Mouse (Mus musculus): ENCODE results near the gene Flt3. TPM values are rescaled to one million over a fixed set of nuclear protein-coding genes. Genes with fewer than 3 reads are reported as not detected.
A peak's percentile ranks its signal among the peaks of the same experiment; 100 is the strongest.

Gene Flt3
- polyA plus RNA-seq, 1 experiment from 2014 or later, result 0.21 TPM

- 75% methylated on average over 5 of the region's 5 CpGs for WGBS
Measured at GRCm38 (mm10) chr5:147406135-147406534, 5.8 kb upstream of the Flt3 start.

GRCm38 (mm10) chr5:147402505-147402904 lies 2.2 kb upstream of the Flt3 start:
- Histone ChIP-seq H3K4me1 (peaks cover 7% of the 10 kb centered on the region), H3K9ac (no peak overlapping the region)

More at GRCm38 (mm10) chr5:147406135-147406534, 5.8 kb upstream of the Flt3 start:
- H3K4me1 ChIP-seq, result no peaks in the 10 kb centered on the region
- H3K36me3 ChIP-seq, result no peaks in the 10 kb centered on the region
- no peaks in the 10 kb centered on the region for H3K9me3 ChIP-seq
- H3K27me3 ChIP-seq, result peaks cover 14% of the 10 kb centered on the region
- H3K4me3 ChIP-seq, result no peak overlapping the region
- no peak overlapping the region for H3K4me2 ChIP-seq
- no peak overlapping the region for H3K27ac ChIP-seq
- ATAC-seq (ENCODE audit: borderline replicate concordance, extremely low read depth, low FRiP score, low TSS enrichment), result no peak
- no peak overlapping the region for H3K9ac ChIP-seq

GRCm38 (mm10) chr5:147401024-147401423 lies 735 bp upstream of the Flt3 start:
- H3K4me2 ChIP-seq, result no peak overlapping the region
- peaks cover 7% of the 10 kb centered on the region for H3K4me1 ChIP-seq
- H3K36me3 ChIP-seq, result no peaks in the 10 kb centered on the region
- no peaks in the 10 kb centered on the region for H3K9me3 ChIP-seq
- H3K9ac ChIP-seq, result no peak overlapping the region
- H3K4me3 ChIP-seq, result no peak overlapping the region
- ATAC-seq (ENCODE audit: borderline replicate concordance, extremely low read depth, low FRiP score, low TSS enrichment), result no peak
- no peak overlapping the region for H3K27ac ChIP-seq
- WGBS, result 15% methylated on average over 11 of the region's 11 CpGs
- peaks cover 52% of the 10 kb centered on the region for H3K27me3 ChIP-seq

More at GRCm38 (mm10) chr5:147402505-147402904, 2.2 kb upstream of the Flt3 start:
- Histone ChIP-seq H3K36me3 (no peaks in the 10 kb centered on the region), H3K4me2 (no peak overlapping the region), H3K4me3 (no peak overlapping the region), H3K9me3 (no peaks in the 10 kb centered on the region), H3K27me3 (peaks cover 50% of the 10 kb centered on the region), H3K27ac (no peak overlapping the region)
- WGBS, result 18% methylated on average over 5 of the region's 5 CpGs
- ATAC-seq (ENCODE audit: borderline replicate concordance, extremely low read depth, low FRiP score, low TSS enrichment), result no peak

- Histone ChIP-seq H3K4me3 (peak overlapping the region; percentile 33), H3K9me3 (no peaks in the 10 kb centered on the region), H3K4me2 (peak overlapping the region; percentile 64), H3K27ac (no peak overlapping the region), H3K4me1 (peaks cover 7% of the 10 kb centered on the region), H3K9ac (no peak overlapping the region), H3K27me3 (peaks cover 52% of the 10 kb centered on the region), H3K36me3 (no peaks in the 10 kb centered on the region)
- ATAC-seq (ENCODE audit: borderline replicate concordance, extremely low read depth, low FRiP score, low TSS enrichment), result no peak
- whole genome bisulfite sequencing, result 2% methylated on average over 17 of the region's 17 CpGs
Measured at GRCm38 (mm10) chr5:147400505-147400979, 253 bp upstream of the Flt3 start.

- Histone ChIP-seq H3K4me2 (no peak overlapping the region), H3K9me3 (no peaks in the 10 kb centered on the region), H3K9ac (no peak overlapping the region), H3K27me3 (peaks cover 27% of the 10 kb centered on the region), H3K27ac (no peak overlapping the region), H3K36me3 (no peaks in the 10 kb centered on the region), H3K4me3 (no peak overlapping the region), H3K4me1 (peaks cover 3% of the 10 kb centered on the region)
- WGBS, result 19% methylated on average over 1 of the region's 1 CpGs
- ATAC-seq (ENCODE audit: borderline replicate concordance, extremely low read depth, low FRiP score, low TSS enrichment), result no peak
Measured at GRCm38 (mm10) chr5:147395050-147395449, 5.2 kb downstream of the Flt3 start.

GRCm38 (mm10) chr5:147392667-147393213 lies 7.5 kb downstream of the Flt3 start:
- H3K4me3 ChIP-seq, result no peak overlapping the region
- no peak overlapping the region for H3K9ac ChIP-seq
- H3K4me1 ChIP-seq, result no peaks in the 10 kb centered on the region
- H3K9me3 ChIP-seq, result no peaks in the 10 kb centered on the region
- ATAC-seq (ENCODE audit: borderline replicate concordance, extremely low read depth, low FRiP score, low TSS enrichment), result no peak
- H3K27me3 ChIP-seq, result peaks cover 4% of the 10 kb centered on the region; the same call in 1 of the 2 replicates
- no peak overlapping the region for H3K27ac ChIP-seq
- 68% methylated on average over 12 of the region's 12 CpGs for WGBS
- H3K4me2 ChIP-seq, result no peak overlapping the region
- no peaks in the 10 kb centered on the region for H3K36me3 ChIP-seq

- H3K9ac ChIP-seq, result no peak overlapping the region
- WGBS, result 46% methylated on average over 2 of the region's 2 CpGs
- H3K27me3 ChIP-seq, result no peaks in the 10 kb centered on the region
- no peaks in the 10 kb centered on the region for H3K36me3 ChIP-seq
- no peak overlapping the region for H3K27ac ChIP-seq
- H3K4me2 ChIP-seq, result no peak overlapping the region
- H3K4me1 ChIP-seq, result no peaks in the 10 kb centered on the region
- ATAC-seq (ENCODE audit: borderline replicate concordance, extremely low read depth, low FRiP score, low TSS enrichment), result no peak
- H3K4me3 ChIP-seq, result no peak overlapping the region
- no peaks in the 10 kb centered on the region for H3K9me3 ChIP-seq
Measured at GRCm38 (mm10) chr5:147390772-147391171, 9.5 kb downstream of the Flt3 start.

- Histone ChIP-seq H3K9me3 (no peaks in the 10 kb centered on the region), H3K4me1 (no peaks in the 10 kb centered on the region), H3K4me3 (no peak overlapping the region), H3K36me3 (no peaks in the 10 kb centered on the region), H3K27me3 (no peaks in the 10 kb centered on the region), H3K4me2 (no peak overlapping the region), H3K27ac (no peak overlapping the region), H3K9ac (no peak overlapping the region)
- ATAC-seq (ENCODE audit: borderline replicate concordance, extremely low read depth, low FRiP score, low TSS enrichment), result no peak
- WGBS, result 80% methylated on average over 5 of the region's 5 CpGs
Measured at GRCm38 (mm10) chr5:147389052-147389451, 11.2 kb downstream of the Flt3 start.

- Histone ChIP-seq H3K36me3 (no peaks in the 10 kb centered on the region), H3K4me2 (no peak overlapping the region), H3K27ac (no peak overlapping the region), H3K4me3 (no peak overlapping the region), H3K27me3 (no peaks in the 10 kb centered on the region), H3K9me3 (no peaks in the 10 kb centered on the region), H3K4me1 (no peaks in the 10 kb centered on the region), H3K9ac (no peak overlapping the region)
- WGBS, result 69% methylated on average over 9 of the region's 9 CpGs
- no peak for ATAC-seq (ENCODE audit: borderline replicate concordance, extremely low read depth, low FRiP score, low TSS enrichment)
Measured at GRCm38 (mm10) chr5:147388376-147389008, 11.8 kb downstream of the Flt3 start.

DNA sequence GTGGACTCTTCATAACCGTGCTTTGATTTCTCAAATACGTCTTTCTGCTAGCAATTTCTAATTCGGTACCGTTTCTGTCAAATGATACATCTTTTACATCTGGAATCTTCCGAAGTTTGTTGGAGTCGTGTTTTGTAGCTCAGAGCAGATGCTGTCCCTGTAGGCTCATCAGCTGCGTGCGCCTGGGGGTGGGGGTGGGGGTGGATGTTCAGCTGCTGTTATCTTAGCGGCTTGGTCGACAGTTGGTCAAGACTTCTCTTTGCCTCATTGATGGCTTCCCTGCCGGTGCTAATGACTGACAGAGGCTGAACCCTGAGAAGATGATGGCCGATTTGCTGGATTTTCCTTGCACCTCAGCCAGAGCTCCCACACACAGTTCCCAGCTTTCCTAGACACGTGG lies 13.4 kb downstream of the Flt3 start:
- 71% methylated on average over 13 of the region's 13 CpGs for WGBS
- no peaks in the 10 kb centered on the region for H3K4me1 ChIP-seq
- H3K9me3 ChIP-seq, result no peaks in the 10 kb centered on the region
- H3K27me3 ChIP-seq, result no peaks in the 10 kb centered on the region
- no peak overlapping the region for H3K4me3 ChIP-seq
- no peaks in the 10 kb centered on the region for H3K36me3 ChIP-seq
- H3K4me2 ChIP-seq, result no peak overlapping the region
- no peak for ATAC-seq (ENCODE audit: borderline replicate concordance, extremely low read depth, low FRiP score, low TSS enrichment)
- H3K27ac ChIP-seq, result no peak overlapping the region
- no peak overlapping the region for H3K9ac ChIP-seq

DNA sequence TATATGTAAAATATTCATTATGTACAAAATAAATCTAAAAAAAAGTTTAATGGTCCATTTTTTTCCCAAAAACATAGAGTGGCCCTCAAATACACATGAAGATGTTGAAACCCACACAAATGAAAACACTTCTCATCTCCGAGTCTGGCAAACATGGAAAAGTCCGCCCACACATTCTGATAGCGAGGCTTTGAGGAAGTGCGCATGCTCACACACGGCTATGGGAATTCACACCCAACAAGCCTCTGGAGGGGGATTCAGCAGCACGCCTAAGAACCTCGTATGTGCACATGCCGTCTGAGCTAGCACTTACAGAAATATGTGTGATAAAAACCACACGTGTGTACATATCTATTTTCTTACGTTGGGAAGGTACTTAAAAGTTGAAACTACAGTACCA lies 18.9 kb downstream of the Flt3 start:
- H3K9me3 ChIP-seq, result no peaks in the 10 kb centered on the region
- H3K4me2 ChIP-seq, result no peak overlapping the region
- no peaks in the 10 kb centered on the region for H3K4me1 ChIP-seq
- no peaks in the 10 kb centered on the region for H3K36me3 ChIP-seq
- 81% methylated on average over 10 of the region's 10 CpGs for WGBS
- H3K4me3 ChIP-seq, result no peak overlapping the region
- H3K9ac ChIP-seq, result no peak overlapping the region
- no peak for ATAC-seq (ENCODE audit: borderline replicate concordance, extremely low read depth, low FRiP score, low TSS enrichment)
- H3K27ac ChIP-seq, result no peak overlapping the region
- H3K27me3 ChIP-seq, result no peaks in the 10 kb centered on the region

- no peaks in the 10 kb centered on the region for H3K27me3 ChIP-seq
- no peak for ATAC-seq (ENCODE audit: borderline replicate concordance, extremely low read depth, low FRiP score, low TSS enrichment)
- H3K36me3 ChIP-seq, result no peaks in the 10 kb centered on the region
- no peak overlapping the region for H3K4me2 ChIP-seq
- no peak overlapping the region for H3K9ac ChIP-seq
- H3K4me1 ChIP-seq, result no peaks in the 10 kb centered on the region
- no peaks in the 10 kb centered on the region for H3K9me3 ChIP-seq
- H3K4me3 ChIP-seq, result no peak overlapping the region
- H3K27ac ChIP-seq, result no peak overlapping the region
- WGBS, result 84% methylated on average over 3 of the region's 3 CpGs
Measured at GRCm38 (mm10) chr5:147379481-147379880, 20.8 kb downstream of the Flt3 start.
